Mouse (Mus musculus): Measurements from ENCODE around the gene Ndufs7. TPM values are rescaled to one million over a fixed set of nuclear protein-coding genes. Genes with fewer than 3 reads are reported as not detected.
"Not testable (repeated sequence)": the region's sequence is repeated elsewhere in the genome, so short reads cannot be mapped to it uniquely, and the experiment has no call there.

The Ndufs7 gene
- polyA plus RNA-seq, 1 experiment from 2014 or later: 242 TPM

- 48% methylated on average over 3 of the region's 3 CpGs for WGBS
- H3K4me1 ChIP-seq (replicated peaks; ENCODE audit: control insufficient read depth, insufficient read depth, low read length); H3K36me3 ChIP-seq (ENCODE audit: control insufficient read depth, insufficient read depth, low read length); H3K4me3 ChIP-seq (ENCODE audit: low read depth, low read length); H3K4me2 ChIP-seq (replicated peaks; ENCODE audit: low read depth, low read length); ATAC-seq (ENCODE audit: low FRiP score); H3K9ac ChIP-seq (ENCODE audit: low read depth, low read length); H3K9me3 ChIP-seq (ENCODE audit: control insufficient read depth, low read length); DNase-seq (ENCODE audit: low spot score); H3K27me3 ChIP-seq (ENCODE audit: control insufficient read depth, insufficient read depth, low read length); H3K27ac ChIP-seq (ENCODE audit: low read depth, low read length): not testable (repeated sequence)
Measured at GRCm38 (mm10) chr10:80248437-80248836, 484 bp upstream of the Ndufs7 start.

- 45% methylated on average over 2 of the region's 2 CpGs for WGBS
Measured at GRCm38 (mm10) chr10:80250059-80250458, 1.1 kb downstream of the Ndufs7 start.

GRCm38 (mm10) chr10:80250573-80250972, 1.7 kb downstream of the Ndufs7 start:
- DNase-seq (ENCODE audit: low spot score) (no peak), ATAC-seq (ENCODE audit: low FRiP score) (no peak)
- Histone ChIP-seq H3K9me3 (ENCODE audit: control insufficient read depth, low read length) (no peaks in the 10 kb centered on the region), H3K27ac (ENCODE audit: low read depth, low read length) (no peak overlapping the region), H3K4me1 (replicated peaks; ENCODE audit: control insufficient read depth, insufficient read depth, low read length) (no peaks in the 10 kb centered on the region; the same call in 1 of the 2 replicates), H3K36me3 (ENCODE audit: control insufficient read depth, insufficient read depth, low read length) (peaks cover 6% of the 10 kb centered on the region; the same call in 1 of the 2 replicates), H3K9ac (ENCODE audit: low read depth, low read length) (no peak overlapping the region), H3K4me2 (replicated peaks; ENCODE audit: low read depth, low read length) (peak overlapping the region; percentile 74; the same call in 1 of the 2 replicates), H3K4me3 (ENCODE audit: low read depth, low read length) (peak overlapping the region; percentile 75; the same call in 1 of the 2 replicates), H3K27me3 (ENCODE audit: control insufficient read depth, insufficient read depth, low read length) (no peaks in the 10 kb centered on the region)
- 84% methylated on average over 4 of the region's 4 CpGs for WGBS

More at GRCm38 (mm10) chr10:80250059-80250458, 1.1 kb downstream of the Ndufs7 start:
- H3K4me2 ChIP-seq (replicated peaks; ENCODE audit: low read depth, low read length): peak overlapping the region; percentile 74
- peak overlapping the region; percentile 75 for H3K4me3 ChIP-seq (ENCODE audit: low read depth, low read length)
- H3K27ac ChIP-seq (ENCODE audit: low read depth, low read length): no peak overlapping the region
- DNase-seq (ENCODE audit: low spot score): no peak
- peaks cover 3% of the 10 kb centered on the region; the same call in 1 of the 2 replicates for H3K36me3 ChIP-seq (ENCODE audit: control insufficient read depth, insufficient read depth, low read length)
- no peaks in the 10 kb centered on the region for H3K9me3 ChIP-seq (ENCODE audit: control insufficient read depth, low read length)
- peak overlapping the region; percentile 81 for H3K9ac ChIP-seq (ENCODE audit: low read depth, low read length)
- peaks cover 3% of the 10 kb centered on the region; the same call in 1 of the 2 replicates for H3K4me1 ChIP-seq (replicated peaks; ENCODE audit: control insufficient read depth, insufficient read depth, low read length)
- ATAC-seq (ENCODE audit: low FRiP score): no peak
- no peaks in the 10 kb centered on the region for H3K27me3 ChIP-seq (ENCODE audit: control insufficient read depth, insufficient read depth, low read length)

- DNase-seq (ENCODE audit: low spot score) (no peak), ATAC-seq (ENCODE audit: low FRiP score) (no peak)
- no peaks in the 10 kb centered on the region; the same call in 1 of the 2 replicates for H3K4me1 ChIP-seq (replicated peaks; ENCODE audit: control insufficient read depth, insufficient read depth, low read length)
- H3K36me3 ChIP-seq (ENCODE audit: control insufficient read depth, insufficient read depth, low read length): peaks cover 8% of the 10 kb centered on the region; the same call in 1 of the 2 replicates
- no peaks in the 10 kb centered on the region for H3K27me3 ChIP-seq (ENCODE audit: control insufficient read depth, insufficient read depth, low read length)
- H3K27ac ChIP-seq (ENCODE audit: low read depth, low read length): no peak overlapping the region
- H3K4me2 ChIP-seq (replicated peaks; ENCODE audit: low read depth, low read length): no peak overlapping the region
- H3K4me3 ChIP-seq (ENCODE audit: low read depth, low read length): no peak overlapping the region
- no peaks in the 10 kb centered on the region for H3K9me3 ChIP-seq (ENCODE audit: control insufficient read depth, low read length)
- H3K9ac ChIP-seq (ENCODE audit: low read depth, low read length): no peak overlapping the region
Measured at GRCm38 (mm10) chr10:80252011-80252410, 3.1 kb downstream of the Ndufs7 start.

- 95% methylated on average over 11 of the region's 11 CpGs for WGBS
- Histone ChIP-seq H3K4me2 (replicated peaks; ENCODE audit: low read depth, low read length) (no peak overlapping the region), H3K4me3 (ENCODE audit: low read depth, low read length) (no peak overlapping the region), H3K27me3 (ENCODE audit: control insufficient read depth, insufficient read depth, low read length) (no peaks in the 10 kb centered on the region), H3K36me3 (ENCODE audit: control insufficient read depth, insufficient read depth, low read length) (peaks cover 8% of the 10 kb centered on the region; the same call in 1 of the 2 replicates), H3K27ac (ENCODE audit: low read depth, low read length) (no peak overlapping the region), H3K4me1 (replicated peaks; ENCODE audit: control insufficient read depth, insufficient read depth, low read length) (no peaks in the 10 kb centered on the region; the same call in 1 of the 2 replicates), H3K9ac (ENCODE audit: low read depth, low read length) (no peak overlapping the region), H3K9me3 (ENCODE audit: control insufficient read depth, low read length) (no peaks in the 10 kb centered on the region)
- DNase-seq (ENCODE audit: low spot score): no peak
- ATAC-seq (ENCODE audit: low FRiP score): no peak
Measured at GRCm38 (mm10) chr10:80252493-80253274, 3.8 kb downstream of the Ndufs7 start.

- Histone ChIP-seq H3K4me3 (ENCODE audit: low read depth, low read length) (no peak overlapping the region), H3K4me2 (replicated peaks; ENCODE audit: low read depth, low read length) (no peak overlapping the region), H3K27me3 (ENCODE audit: control insufficient read depth, insufficient read depth, low read length) (no peaks in the 10 kb centered on the region), H3K9ac (ENCODE audit: low read depth, low read length) (no peak overlapping the region), H3K36me3 (ENCODE audit: control insufficient read depth, insufficient read depth, low read length) (peaks cover 8% of the 10 kb centered on the region; the same call in 1 of the 2 replicates), H3K4me1 (replicated peaks; ENCODE audit: control insufficient read depth, insufficient read depth, low read length) (no peaks in the 10 kb centered on the region; the same call in 1 of the 2 replicates), H3K27ac (ENCODE audit: low read depth, low read length) (no peak overlapping the region), H3K9me3 (ENCODE audit: control insufficient read depth, low read length) (no peaks in the 10 kb centered on the region)
- ATAC-seq (ENCODE audit: low FRiP score): no peak
- no peak for DNase-seq (ENCODE audit: low spot score)
- 91% methylated on average over 6 of the region's 6 CpGs for WGBS
Measured at GRCm38 (mm10) chr10:80253551-80253950, 4.6 kb downstream of the Ndufs7 start.

GRCm38 (mm10) chr10:80254331-80255297, 5.7 kb downstream of the Ndufs7 start:
- H3K4me3 ChIP-seq (ENCODE audit: low read depth, low read length): no peak overlapping the region
- no peak overlapping the region for H3K27ac ChIP-seq (ENCODE audit: low read depth, low read length)
- no peak overlapping the region for H3K4me2 ChIP-seq (replicated peaks; ENCODE audit: low read depth, low read length)
- H3K27me3 ChIP-seq (ENCODE audit: control insufficient read depth, insufficient read depth, low read length): no peaks in the 10 kb centered on the region
- H3K9me3 ChIP-seq (ENCODE audit: control insufficient read depth, low read length): no peaks in the 10 kb centered on the region
- ATAC-seq (ENCODE audit: low FRiP score) (no peak), DNase-seq (ENCODE audit: low spot score) (no peak)
- H3K4me1 ChIP-seq (replicated peaks; ENCODE audit: control insufficient read depth, insufficient read depth, low read length): peaks cover 2% of the 10 kb centered on the region; the same call in 1 of the 2 replicates
- WGBS: 96% methylated on average over 26 of the region's 26 CpGs
- H3K36me3 ChIP-seq (ENCODE audit: control insufficient read depth, insufficient read depth, low read length): peaks cover 8% of the 10 kb centered on the region; the same call in 1 of the 2 replicates
- H3K9ac ChIP-seq (ENCODE audit: low read depth, low read length): no peak overlapping the region

GRCm38 (mm10) chr10:80255881-80256535, 7.1 kb downstream of the Ndufs7 start:
- H3K27me3 ChIP-seq (ENCODE audit: control insufficient read depth, insufficient read depth, low read length): no peaks in the 10 kb centered on the region
- WGBS: 91% methylated on average over 5 of the region's 5 CpGs
- no peak for DNase-seq (ENCODE audit: low spot score)
- H3K4me1 ChIP-seq (replicated peaks; ENCODE audit: control insufficient read depth, insufficient read depth, low read length): peaks cover 10% of the 10 kb centered on the region
- H3K36me3 ChIP-seq (ENCODE audit: control insufficient read depth, insufficient read depth, low read length): peaks cover 8% of the 10 kb centered on the region; the same call in 1 of the 2 replicates
- H3K27ac ChIP-seq (ENCODE audit: low read depth, low read length): no peak overlapping the region
- no peak for ATAC-seq (ENCODE audit: low FRiP score)
- H3K9ac ChIP-seq (ENCODE audit: low read depth, low read length): no peak overlapping the region
- H3K4me2 ChIP-seq (replicated peaks; ENCODE audit: low read depth, low read length): no peak overlapping the region
- H3K4me3 ChIP-seq (ENCODE audit: low read depth, low read length): no peak overlapping the region
- no peaks in the 10 kb centered on the region for H3K9me3 ChIP-seq (ENCODE audit: control insufficient read depth, low read length)
